Mouse (Mus musculus) stomach, postnatal 0 days (tissue): ENCODE results near the gene Zbed5. TPM values are rescaled to one million over a fixed set of nuclear protein-coding genes. Genes with fewer than 3 reads are reported as not detected.
"Not testable (repeated sequence)": the region's sequence is repeated elsewhere in the genome, so short reads cannot be mapped to it uniquely, and the experiment has no call there.

Experiments used
- ATAC-seq: fragments of 200-750 bp; cut with Nextera tagmentation; 2 replicates; pipeline ENCODE4 v1.8.0; 2017; ENCODE audit not compliant: low FRiP score, low TSS enrichment
- DNase-seq: peaks from one replicate; pipeline ENCODE4 v3.0.0-alpha.2; 2016; ENCODE audit warnings: low spot score
- H3K27ac ChIP-seq: fragments of 300-500 bp; sonication (generic); replicated peaks from 2 replicates; pipeline ENCODE4 v1.5.1; 2014; ENCODE audit warnings: mild to moderate bottlenecking, control low read depth
- H3K27me3 ChIP-seq: fragments of 300-500 bp; sonication (generic); 2 replicates; pipeline ENCODE4 v1.6.1; 2014; ENCODE audit warnings: low read length; ENCODE audit not compliant: control insufficient read depth, insufficient read depth
- H3K36me3 ChIP-seq: fragments of 300-500 bp; sonication (generic); 2 replicates; pipeline ENCODE4 v1.6.1; 2014; ENCODE audit warnings: low read length, mixed read lengths; ENCODE audit not compliant: control insufficient read depth, insufficient read depth
- H3K4me1 ChIP-seq: fragments of 300-500 bp; sonication (generic); replicated peaks from 2 replicates; pipeline ENCODE4 v1.6.1; 2014; ENCODE audit warnings: antibody characterized with exemption; ENCODE audit not compliant: control insufficient read depth, insufficient read depth
- H3K4me2 ChIP-seq: fragments of 300-500 bp; sonication (generic); replicated peaks from 2 replicates; pipeline ENCODE4 v1.6.1; 2014; ENCODE audit warnings: low read depth, mild to moderate bottlenecking, control low read depth, moderate library complexity
- H3K4me3 ChIP-seq: fragments of 300-500 bp; sonication (generic); 2 replicates; pipeline ENCODE4 v1.5.1; 2014; ENCODE audit warnings: low read depth, low read length, control low read depth
- H3K9ac ChIP-seq: fragments of 300-500 bp; sonication (generic); 2 replicates; pipeline ENCODE4 v1.6.1; 2014; ENCODE audit warnings: mild to moderate bottlenecking, low read length, control low read depth, mixed read lengths
- H3K9me3 ChIP-seq: fragments of 300-500 bp; sonication (generic); 2 replicates; pipeline ENCODE4 v1.6.1; 2016; ENCODE audit warnings: low read length; ENCODE audit not compliant: control insufficient read depth
- CTCF ChIP-seq: IDR thresholded peaks from 2 replicates; pipeline ENCODE4 v1.5.1; 2016; ENCODE audit warnings: antibody characterized with exemption, low read depth, mild to moderate bottlenecking, moderate library complexity
- EP300 ChIP-seq: optimal IDR thresholded peaks from 2 replicates; pipeline ENCODE3; 2016; ENCODE audit warnings: antibody characterized with exemption
- WGBS: fragments of 180-500 bp; shearing (Covaris S2); extraction: QIAGEN DNeasy Blood & Tissue Kit; methylation state at CpG from one replicate; pipeline ENCODE4 v1.1.7; 2014; 5-methylcytosine and 5-hydroxymethylcytosine counted together
- polyA plus RNA-seq: library from polyadenylated mRNA; unstranded; fragments of >200 nt; fragmentation: Nextera tagmentation; extraction: Ambion mirVana; gene quantifications from 2 replicates; pipeline ENCODE4 v1.2.1, GENCODE M21; 2015

The Zbed5 gene
- polyA plus RNA-seq, 1 experiment from 2014 or later, result 2.6 TPM

GRCm38 (mm10) chr5:129940736-129941494 lies 45.4 kb downstream of the Zbed5 start:
- Histone ChIP-seq H3K27me3 (no peaks in the 10 kb centered on the region), H3K27ac (no peak overlapping the region), H3K9me3 (no peaks in the 10 kb centered on the region), H3K4me2 (peak overlapping the region; percentile 40), H3K4me1 (no peaks in the 10 kb centered on the region), H3K4me3 (peak overlapping the region; percentile 41), H3K36me3 (no peaks in the 10 kb centered on the region), H3K9ac (no peak overlapping the region)
- no peak for DNase-seq
- no peak; the same call in 1 of the 2 replicates for ATAC-seq
- TF ChIP-seq EP300, result no peak
- TF ChIP-seq CTCF, result no peak
- 3% methylated on average over 9 of the region's 9 CpGs for WGBS

GRCm38 (mm10) chr5:129941495-129942045 lies 46.0 kb downstream of the Zbed5 start, which contains the start of gene Vkorc1l1:
Vkorc1l1 (plus strand) TSS chr5:129941970.
- Histone ChIP-seq H3K27me3 (no peaks in the 10 kb centered on the region), H3K36me3 (no peaks in the 10 kb centered on the region), H3K9me3 (no peaks in the 10 kb centered on the region), H3K4me3 (peak within 1 kb of the TSS; percentile 77), H3K4me1 (no peaks in the 10 kb centered on the region), H3K27ac (peak within 1 kb of the TSS; percentile 88), H3K4me2 (peak within 1 kb of the TSS; percentile 88), H3K9ac (peak within 1 kb of the TSS; percentile 83)
- TF ChIP-seq CTCF (peak; percentile 7; the same call in 1 of the 2 replicates), EP300 (no peak)
- ATAC-seq (peak; percentile 99), DNase-seq (peak; percentile 99)
- WGBS, result under 1% methylated on average over 45 of the region's 59 CpGs

GRCm38 (mm10) chr5:129942073-129942939 lies 46.8 kb downstream of the Zbed5 start:
- not testable (repeated sequence) for H3K4me1 ChIP-seq, H3K27me3 ChIP-seq, H3K9me3 ChIP-seq, H3K36me3 ChIP-seq
- 0 out of 2 replicates have a peak, but pooled peaks have one; percentile 20 for TF ChIP-seq CTCF
- peak overlapping the region; percentile 83 for H3K9ac ChIP-seq
- ATAC-seq (peak; percentile 19; the same call in 1 of the 2 replicates), DNase-seq (peak; percentile 54)
- WGBS, result under 1% methylated on average over 27 of the region's 82 CpGs
- peak overlapping the region; percentile 88 for H3K27ac ChIP-seq
- H3K4me2 ChIP-seq, result peak overlapping the region; percentile 88
- H3K4me3 ChIP-seq, result peak overlapping the region; percentile 77

- H3K4me1 ChIP-seq, result no peaks in the 10 kb centered on the region
- no peak overlapping the region for H3K4me2 ChIP-seq
- H3K27ac ChIP-seq, result no peak overlapping the region
- no peaks in the 10 kb centered on the region for H3K27me3 ChIP-seq
- no peak for ATAC-seq
- H3K9ac ChIP-seq, result no peak overlapping the region
- H3K4me3 ChIP-seq, result no peak overlapping the region
- 63% methylated on average over 1 of the region's 1 CpGs for WGBS
- no peaks in the 10 kb centered on the region for H3K9me3 ChIP-seq
- TF ChIP-seq CTCF (no peak), EP300 (no peak)
- no peaks in the 10 kb centered on the region for H3K36me3 ChIP-seq
- DNase-seq, result no peak
Observed at GRCm38 (mm10) chr5:129943402-129943801, 47.9 kb downstream of the Zbed5 start.

GRCm38 (mm10) chr5:129947528-129948033 lies 52.1 kb downstream of the Zbed5 start:
- Histone ChIP-seq H3K9me3 (no peaks in the 10 kb centered on the region), H3K4me1 (no peaks in the 10 kb centered on the region), H3K36me3 (no peaks in the 10 kb centered on the region), H3K27ac (no peak overlapping the region), H3K27me3 (no peaks in the 10 kb centered on the region), H3K9ac (no peak overlapping the region), H3K4me3 (no peak overlapping the region), H3K4me2 (no peak overlapping the region)
- TF ChIP-seq EP300 (no peak), CTCF (no peak)
- 54% methylated on average over 2 of the region's 2 CpGs for WGBS
- ATAC-seq, result no peak
- no peak for DNase-seq
